Mouse (Mus musculus) cerebellum, adult 2 months (tissue): Measurements from ENCODE around the gene Trim65.

Experiments used
- CTCF ChIP-seq: fragments of 200-500 bp; IDR thresholded peaks from 2 replicates; pipeline ENCODE4 v1.5.1; 2011; ENCODE audit warnings: low read depth, mild to moderate bottlenecking, control low read depth, low read length, moderate library complexity, borderline replicate concordance; ENCODE audit not compliant: insufficient read depth
- POLR2A ChIP-seq: fragments of 200-500 bp; IDR thresholded peaks from 2 replicates; pipeline ENCODE4 v1.6.1; 2011; ENCODE audit warnings: low read length, control low read depth, borderline replicate concordance; ENCODE audit not compliant: insufficient read depth

DNA sequence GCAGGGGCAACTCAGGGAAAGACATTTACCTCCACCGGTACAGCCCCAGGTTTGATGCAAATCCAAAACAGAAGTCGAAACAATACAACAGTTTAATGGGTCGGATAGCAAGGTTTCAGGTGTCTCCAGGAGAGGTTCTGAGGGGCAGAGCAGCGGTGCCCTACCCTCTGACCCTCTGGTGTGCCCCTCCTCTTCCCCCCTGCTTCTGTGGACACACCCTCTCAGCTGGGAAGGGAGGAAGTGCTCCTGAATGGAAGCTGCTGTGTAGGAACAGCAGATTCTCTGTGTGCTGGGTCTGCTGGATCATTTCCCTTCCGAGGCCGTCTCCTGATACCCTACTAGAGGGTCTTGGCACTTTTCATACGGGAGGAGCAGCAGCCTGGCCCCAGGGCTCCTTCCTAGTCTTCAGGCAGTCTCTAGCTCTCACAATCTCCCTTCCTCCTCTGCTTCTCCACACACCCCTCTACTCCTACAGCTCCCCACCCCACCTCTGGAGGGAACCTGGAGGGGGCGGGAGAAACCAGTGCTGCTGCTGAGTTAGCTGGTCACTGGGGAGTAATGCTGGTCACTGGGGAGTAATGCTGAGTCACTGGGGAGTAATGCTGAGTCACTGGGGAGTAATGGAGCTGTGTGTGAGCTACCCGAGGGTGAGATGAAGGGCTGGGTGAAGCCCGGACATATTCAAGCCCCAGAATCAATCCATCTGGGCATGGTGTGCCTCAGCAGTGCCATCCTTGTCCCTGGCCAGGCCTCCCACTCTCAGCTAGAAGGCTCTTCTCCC, 11.5 kb upstream of the Trim65 start:
- TF ChIP-seq CTCF: no peak
- TF ChIP-seq POLR2A: no peak
